Mouse (Mus musculus) cerebellum, adult 2 months (tissue): Measurements from ENCODE around the gene Zfp212. TPM values are rescaled to one million over a fixed set of nuclear protein-coding genes. Genes with fewer than 3 reads are reported as not detected.

Source experiments
- DNase-seq, 2 experiments: peaks; one replicate each; pipeline ENCODE4 v3.0.0; 2021
- H3K27ac ChIP-seq: fragments of 200-500 bp; 2 replicates; pipeline ENCODE4 v1.5.1; 2012; ENCODE audit warnings: low read length, control low read depth, inconsistent platforms; ENCODE audit not compliant: insufficient read depth
- H3K27me3 ChIP-seq: fragments of 200-500 bp; 2 replicates; pipeline ENCODE4 v1.6.1; 2012; ENCODE audit warnings: inconsistent platforms, mild to moderate bottlenecking, low read length, moderate library complexity; ENCODE audit not compliant: control insufficient read depth, insufficient read depth
- H3K4me1 ChIP-seq: fragments of 200-500 bp; 2 replicates; pipeline ENCODE4 v1.6.1; 2011; ENCODE audit warnings: low read length; ENCODE audit not compliant: control insufficient read depth, insufficient read depth
- H3K4me3 ChIP-seq: fragments of 200-500 bp; replicated peaks from 2 replicates; pipeline ENCODE3; 2011; ENCODE audit warnings: mild to moderate bottlenecking, low read depth, low read length, control low read depth; ENCODE audit not compliant: insufficient read depth
- CTCF ChIP-seq: fragments of 200-500 bp; IDR thresholded peaks from 2 replicates; pipeline ENCODE4 v1.5.1; 2011; ENCODE audit warnings: low read depth, mild to moderate bottlenecking, control low read depth, low read length, moderate library complexity, borderline replicate concordance; ENCODE audit not compliant: insufficient read depth
- POLR2A ChIP-seq: fragments of 200-500 bp; IDR thresholded peaks from 2 replicates; pipeline ENCODE4 v1.6.1; 2011; ENCODE audit warnings: low read length, control low read depth, borderline replicate concordance; ENCODE audit not compliant: insufficient read depth
- WGBS: fragments of 180-500 bp; shearing (Covaris S2); methylation state at CpG from one replicate; pipeline ENCODE4 v1.1.7; 2018; 5-methylcytosine and 5-hydroxymethylcytosine counted together
- polyA plus RNA-seq: library from polyadenylated mRNA; depleted of rRNA; stranded (reverse); fragments of >200 nt; gene quantifications from 2 replicates; pipeline ENCODE4 v1.2.3, GENCODE M21; 2012; rRNA removed

The Zfp212 gene
- polyA plus RNA-seq, 1 experiment: 17.2 TPM

- TF ChIP-seq CTCF: 0 out of 2 replicates have a peak, but pooled peaks have one; percentile 6
- no peak for TF ChIP-seq POLR2A
- Histone ChIP-seq H3K27ac (no peak overlapping the region), H3K4me3 (no peak overlapping the region), H3K4me1 (no peaks in the 10 kb centered on the region), H3K27me3 (no peaks in the 10 kb centered on the region)
- 17% methylated on average over 6 of the region's 6 CpGs for WGBS
- DNase-seq: peak; percentile 79 to 80
Observed at GRCm38 (mm10) chr6:47978897-47979368, 58.7 kb downstream of the Zfp212 start.

Other genes starting within 250 kb of the Zfp212 start
- 30.1 and 31.9 TPM in 2 replicates for gene Pdia4, start 107.0 kb upstream of the Zfp212 start, polyA plus RNA-seq
- 2.9 and 3.0 TPM in 2 replicates for gene Zfp786, start 89.6 kb upstream of the Zfp212 start, polyA plus RNA-seq
- gene Zfp398, start 84.8 kb upstream of the Zfp212 start, polyA plus RNA-seq: 20.0 and 21.2 TPM in 2 replicates
- gene Zfp282, start 43.3 kb upstream of the Zfp212 start, polyA plus RNA-seq: 14.0 and 16.6 TPM in 2 replicates
- 34.4 and 35.1 TPM in 2 replicates for gene Zfp956, start 32.9 kb downstream of the Zfp212 start, polyA plus RNA-seq
- gene Zfp777, start 128.4 kb downstream of the Zfp212 start, polyA plus RNA-seq: 27.6 and 35.2 TPM in 2 replicates
- gene Zfp746, start 166.1 kb downstream of the Zfp212 start, polyA plus RNA-seq: 32.2 and 33.3 TPM in 2 replicates